Mouse (Mus musculus) thymus, adult 2 months (tissue): Measurements from ENCODE around the gene Casp9. TPM values are rescaled to one million over a fixed set of nuclear protein-coding genes. Genes with fewer than 3 reads are reported as not detected.

Experiments
- DNase-seq: peaks from one replicate; pipeline ENCODE4 v3.0.0; 2021
- H3K27ac ChIP-seq: fragments of 200-500 bp; 2 replicates; pipeline ENCODE4 v1.5.1; 2012; ENCODE audit warnings: low read length, control low read depth; ENCODE audit not compliant: control insufficient read depth, insufficient read depth
- H3K27me3 ChIP-seq: fragments of 200-500 bp; 2 replicates; pipeline ENCODE4 v1.6.1; 2012; ENCODE audit warnings: mild to moderate bottlenecking, low read length, moderate library complexity, mixed read lengths; ENCODE audit not compliant: control insufficient read depth, insufficient read depth
- H3K36me3 ChIP-seq: fragments of 200-500 bp; 2 replicates; pipeline ENCODE4 v1.6.1; 2012; ENCODE audit warnings: mild to moderate bottlenecking, low read length, moderate library complexity; ENCODE audit not compliant: control insufficient read depth, insufficient read depth
- H3K4me1 ChIP-seq: fragments of 200-500 bp; replicated peaks from 2 replicates; pipeline ENCODE4 v1.6.1; 2012; ENCODE audit warnings: low read length; ENCODE audit not compliant: control insufficient read depth, insufficient read depth
- H3K4me3 ChIP-seq: fragments of 200-500 bp; 2 replicates; pipeline ENCODE4 v1.5.1; 2012; ENCODE audit warnings: mild to moderate bottlenecking, low read length, control low read depth, moderate library complexity; ENCODE audit not compliant: control insufficient read depth, insufficient read depth
- CTCF ChIP-seq: fragments of 200-500 bp; IDR thresholded peaks from 2 replicates; pipeline ENCODE4 v1.5.1; 2012; ENCODE audit warnings: mild to moderate bottlenecking, control low read depth, low read length, moderate library complexity, borderline replicate concordance; ENCODE audit not compliant: control insufficient read depth, poor library complexity, insufficient read depth; ENCODE audit errors: extremely low read depth
- POLR2A ChIP-seq: fragments of 200-500 bp; IDR thresholded peaks from 2 replicates; pipeline ENCODE4 v1.6.1; 2012; ENCODE audit warnings: mild to moderate bottlenecking, low read length, control low read depth, moderate library complexity; ENCODE audit not compliant: control insufficient read depth, poor library complexity, insufficient read depth; ENCODE audit errors: extremely low read depth
- WGBS: fragments of 180-500 bp; shearing (Covaris S2); methylation state at CpG from one replicate; pipeline ENCODE4 v1.1.7; 2018; 5-methylcytosine and 5-hydroxymethylcytosine counted together
- polyA plus RNA-seq: library from polyadenylated mRNA; depleted of rRNA; stranded (reverse); fragments of >200 nt; gene quantifications from 2 replicates; pipeline ENCODE4 v1.2.3, GENCODE M21; 2012

Casp9 gene
- polyA plus RNA-seq, 1 experiment = 16.9 TPM

- H3K36me3 ChIP-seq = no peaks in the 10 kb centered on the region
- H3K27me3 ChIP-seq = no peaks in the 10 kb centered on the region
- no peaks in the 10 kb centered on the region for H3K4me1 ChIP-seq
- DNase-seq = no peak
- H3K4me3 ChIP-seq = no peak overlapping the region
- 94% methylated on average over 19 of the region's 19 CpGs for WGBS
- no peak overlapping the region for H3K27ac ChIP-seq
- TF ChIP-seq POLR2A (no peak), CTCF (no peak)
These were observed 38.0 kb upstream of the Casp9 start for GRCm38 (mm10) chr4:141755375-141755930.

GRCm38 (mm10) chr4:141757124-141757523 is 36.3 kb upstream of the Casp9 start:
- no peak overlapping the region for H3K27ac ChIP-seq
- no peaks in the 10 kb centered on the region for H3K27me3 ChIP-seq
- no peak for DNase-seq
- H3K36me3 ChIP-seq = no peaks in the 10 kb centered on the region
- no peak overlapping the region for H3K4me3 ChIP-seq
- H3K4me1 ChIP-seq = no peaks in the 10 kb centered on the region
- no peak for TF ChIP-seq POLR2A
- TF ChIP-seq CTCF = no peak
- 98% methylated on average over 3 of the region's 3 CpGs for WGBS

GRCm38 (mm10) chr4:141758874-141759542 is 34.4 kb upstream of the Casp9 start:
- no peaks in the 10 kb centered on the region for H3K27me3 ChIP-seq
- TF ChIP-seq CTCF = no peak
- no peak for TF ChIP-seq POLR2A
- H3K4me1 ChIP-seq = no peaks in the 10 kb centered on the region
- H3K36me3 ChIP-seq = peaks cover 12% of the 10 kb centered on the region; the same call in 1 of the 2 replicates
- 85% methylated on average over 6 of the region's 6 CpGs for WGBS
- no peak overlapping the region for H3K4me3 ChIP-seq
- no peak overlapping the region for H3K27ac ChIP-seq
- no peak for DNase-seq

- Histone ChIP-seq H3K27ac (no peak overlapping the region), H3K4me1 (no peaks in the 10 kb centered on the region), H3K4me3 (no peak overlapping the region), H3K36me3 (peaks cover 15% of the 10 kb centered on the region), H3K27me3 (no peaks in the 10 kb centered on the region)
- WGBS = 94% methylated on average over 4 of the region's 4 CpGs
- no peak for DNase-seq
- TF ChIP-seq POLR2A (no peak), CTCF (no peak)
These were observed 32.5 kb upstream of the Casp9 start for GRCm38 (mm10) chr4:141760942-141761341.

GRCm38 (mm10) chr4:141762102-141762598 is 31.3 kb upstream of the Casp9 start:
- 98% methylated on average over 13 of the region's 13 CpGs for WGBS
- no peak overlapping the region for H3K27ac ChIP-seq
- no peaks in the 10 kb centered on the region for H3K4me1 ChIP-seq
- no peak overlapping the region for H3K4me3 ChIP-seq
- no peaks in the 10 kb centered on the region for H3K27me3 ChIP-seq
- no peak for DNase-seq
- H3K36me3 ChIP-seq = peaks cover 15% of the 10 kb centered on the region
- TF ChIP-seq CTCF (no peak), POLR2A (no peak)

- peaks cover 18% of the 10 kb centered on the region for H3K36me3 ChIP-seq
- no peak for DNase-seq
- TF ChIP-seq POLR2A = no peak
- no peak for TF ChIP-seq CTCF
- no peaks in the 10 kb centered on the region for H3K27me3 ChIP-seq
- no peak overlapping the region for H3K27ac ChIP-seq
- 97% methylated on average over 12 of the region's 12 CpGs for WGBS
- H3K4me3 ChIP-seq = no peak overlapping the region
- H3K4me1 ChIP-seq = no peaks in the 10 kb centered on the region
These were observed 29.9 kb upstream of the Casp9 start for GRCm38 (mm10) chr4:141763476-141763875.
